Mouse (Mus musculus) right cerebral cortex, postnatal 10 days (tissue): ENCODE data around the gene Xpa.

Experiments used
- DNase-seq, 2 experiments: peaks; one replicate each; pipeline ENCODE4 v3.0.0; 2021; ENCODE audit warnings: low spot score in 2 of 2

Xpa gene

GRCm38 (mm10) chr4:46146881-46147280 lies 49.2 kb downstream of the Xpa start:
- no peak for DNase-seq

GRCm38 (mm10) chr4:46144323-46144722 lies 51.8 kb downstream of the Xpa start:
- DNase-seq: no peak

GRCm38 (mm10) chr4:46138287-46139222 lies 57.6 kb downstream of the Xpa start, which contains the start of the genes Ncbp1 and Tstd2:
Gene Ncbp1 (plus strand): TSS chr4:46138613.
Gene Tstd2 (minus strand): TSS chr4:46138694.
- peak; percentile 92 to 95 for DNase-seq

- no peak for DNase-seq
Measured at GRCm38 (mm10) chr4:46137629-46138286, 58.4 kb downstream of the Xpa start.

GRCm38 (mm10) chr4:46131791-46132190 lies 64.3 kb downstream of the Xpa start:
- DNase-seq: no peak

GRCm38 (mm10) chr4:46130221-46130620 lies 65.9 kb downstream of the Xpa start:
- DNase-seq: peak in 1 of 2 experiments; percentile 46

- no peak for DNase-seq
Measured at GRCm38 (mm10) chr4:46129311-46130004, 66.7 kb downstream of the Xpa start.

- peak; percentile 81 to 87 for DNase-seq
Measured at GRCm38 (mm10) chr4:46126541-46126940, 69.6 kb downstream of the Xpa start.

GRCm38 (mm10) chr4:46123358-46123757 lies 72.8 kb downstream of the Xpa start:
- DNase-seq: no peak

- no peak for DNase-seq
Measured at GRCm38 (mm10) chr4:46120767-46121166, 75.3 kb downstream of the Xpa start.

GRCm38 (mm10) chr4:46119514-46120094 lies 76.5 kb downstream of the Xpa start:
- no peak for DNase-seq

GRCm38 (mm10) chr4:46117536-46117935 lies 78.6 kb downstream of the Xpa start:
- DNase-seq: no peak

- DNase-seq: no peak
Measured at GRCm38 (mm10) chr4:46116544-46117175, 79.5 kb downstream of the Xpa start.

- DNase-seq: no peak
Measured at GRCm38 (mm10) chr4:46115308-46115707, 80.8 kb downstream of the Xpa start.

- no peak for DNase-seq
Measured at GRCm38 (mm10) chr4:46111361-46111760, 84.8 kb downstream of the Xpa start.

- no peak for DNase-seq
Measured at GRCm38 (mm10) chr4:46110084-46110483, 86.0 kb downstream of the Xpa start.
